Mouse (Mus musculus) cerebellum, adult 9-11 months (tissue): ENCODE results near the gene Cyp4f14.
"Not testable (repeated sequence)": the region's sequence is repeated elsewhere in the genome, so short reads cannot be mapped to it uniquely, and the experiment has no call there.

Source experiments
- DNase-seq: peaks from one replicate; pipeline ENCODE4 v3.0.0; 2022

Gene Cyp4f14

DNA sequence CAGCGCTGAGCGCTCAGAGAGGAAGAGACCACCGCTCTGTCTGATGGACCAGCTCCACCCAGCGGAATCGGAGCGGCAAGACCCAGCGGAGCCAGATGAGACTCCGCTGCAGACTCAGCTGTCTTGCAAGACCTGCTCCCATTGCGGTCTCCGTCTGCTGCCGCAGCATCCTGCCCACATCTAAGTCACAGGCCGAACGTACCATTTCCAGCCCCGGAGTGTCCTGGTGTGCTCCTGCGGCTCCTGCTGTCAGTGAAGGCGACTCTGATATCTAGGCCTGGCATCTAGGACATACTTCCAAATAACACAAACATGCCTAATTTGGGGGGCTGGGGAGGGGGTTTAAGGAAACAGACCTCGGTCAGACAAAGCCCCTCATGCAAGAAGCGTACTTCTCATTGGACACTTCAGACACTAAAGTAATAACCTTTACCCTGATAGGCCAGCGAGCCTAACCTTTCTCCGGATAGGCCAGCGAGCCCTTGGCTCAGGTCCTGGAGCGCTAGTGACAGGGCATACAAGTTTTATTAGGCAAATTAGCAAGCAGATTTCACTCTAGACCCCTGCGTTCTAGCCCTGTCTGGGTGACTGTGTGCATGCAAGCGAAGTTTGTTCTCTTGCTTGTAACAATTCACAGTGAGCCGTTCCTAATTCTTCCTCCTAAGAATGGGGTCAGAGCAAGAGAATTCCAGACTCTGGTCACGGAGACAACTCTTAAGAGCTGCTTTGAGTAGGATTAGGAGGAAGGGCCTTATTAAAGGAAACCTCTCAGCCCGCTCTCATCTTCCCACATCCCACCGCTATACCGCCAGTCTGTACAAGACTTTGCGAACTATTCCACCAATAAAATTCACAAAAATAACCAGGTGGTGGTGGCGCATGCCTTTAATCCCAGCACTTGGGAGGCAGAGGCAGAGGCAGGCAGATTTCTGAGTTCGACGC lies 25.6 kb downstream of the Cyp4f14 start, which contains the start of gene Zfp870:
Gene Zfp870 (minus strand): TSS at position 404 of the 942 bp plus-strand sequence.
- peak; percentile 87 for DNase-seq

GRCm38 (mm10) chr17:32890852-32891238 lies 26.3 kb downstream of the Cyp4f14 start:
- no peak for DNase-seq

DNA sequence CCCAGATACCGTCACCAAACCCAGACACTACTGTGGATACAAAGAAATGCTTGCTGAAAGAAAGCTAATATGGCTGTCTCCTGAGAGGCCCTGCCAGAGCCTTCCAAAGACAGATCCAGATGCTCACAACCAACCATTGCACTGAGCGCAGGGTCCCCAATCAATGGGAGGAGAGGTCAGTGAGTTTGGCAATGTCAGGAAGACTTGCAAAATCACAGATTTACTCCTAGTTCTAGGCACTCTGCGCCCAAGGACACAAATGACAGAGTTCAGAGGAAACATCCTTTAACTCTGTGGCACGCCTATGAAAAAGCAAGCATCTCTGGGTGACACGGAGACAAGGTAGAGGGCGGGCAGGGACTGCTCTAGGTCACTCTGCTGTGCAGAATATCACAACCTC lies 27.5 kb downstream of the Cyp4f14 start:
- no peak for DNase-seq

GRCm38 (mm10) chr17:32880320-32881218 lies 36.6 kb downstream of the Cyp4f14 start:
- no peak for DNase-seq

GRCm38 (mm10) chr17:32878773-32879172 lies 38.4 kb downstream of the Cyp4f14 start:
- DNase-seq = no peak

DNA sequence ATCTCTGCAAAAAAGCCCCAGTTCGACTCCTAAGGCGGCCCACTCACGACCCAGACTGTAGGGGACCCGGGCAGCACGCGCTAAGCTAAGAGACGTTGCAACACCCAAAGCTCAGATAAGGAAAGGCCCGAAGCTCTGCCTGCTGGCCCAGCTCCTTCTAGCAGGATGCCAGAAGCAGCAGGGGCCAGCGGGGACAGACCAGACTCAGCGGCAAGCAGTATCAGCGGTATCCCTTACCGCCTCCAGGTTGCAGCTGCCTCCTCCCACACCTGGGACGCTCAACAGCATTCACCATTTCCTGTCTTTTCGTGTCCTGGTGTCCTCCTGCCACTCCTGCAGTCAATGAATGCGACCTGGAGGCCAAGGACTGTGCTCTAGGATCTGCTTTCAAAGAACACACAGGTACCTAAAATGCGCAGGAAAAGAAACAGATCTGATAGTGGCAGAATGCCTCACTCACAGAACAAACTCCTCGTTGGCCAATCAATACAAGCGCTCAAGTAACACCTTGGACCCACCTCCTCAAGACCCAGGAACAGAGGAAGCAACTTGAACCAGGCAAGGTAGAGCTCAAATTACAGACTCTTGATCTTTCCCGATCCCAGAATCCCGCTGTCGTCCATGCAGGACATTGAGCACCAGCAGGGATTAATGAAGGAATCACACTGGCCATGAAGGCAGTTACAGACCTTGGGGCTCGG lies 39.5 kb downstream of the Cyp4f14 start:
- DNase-seq = no peak

DNA sequence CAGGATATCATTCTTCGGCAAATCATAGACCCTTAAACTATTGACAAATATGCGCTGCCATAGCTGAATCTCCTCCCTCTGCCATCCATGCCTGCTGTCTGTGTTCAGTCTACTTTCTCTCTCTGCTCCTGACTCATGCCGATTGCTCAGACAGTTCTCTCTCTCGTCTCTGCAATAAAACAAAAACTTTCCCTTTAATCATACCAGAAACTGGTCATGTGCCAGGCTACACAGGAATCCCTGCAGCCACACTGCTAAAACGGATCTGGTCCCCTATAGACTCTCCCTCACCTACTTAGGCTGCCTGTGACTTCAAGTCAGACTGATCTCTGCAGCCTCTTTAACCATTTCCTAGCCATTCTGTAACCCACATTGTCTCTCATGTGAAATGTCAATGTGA lies 44.4 kb downstream of the Cyp4f14 start:
- no peak for DNase-seq

GRCm38 (mm10) chr17:32872091-32872490 lies 45.1 kb downstream of the Cyp4f14 start:
- no peak for DNase-seq

- DNase-seq = no peak
Observed at GRCm38 (mm10) chr17:32871483-32871882, 45.7 kb downstream of the Cyp4f14 start.

DNA sequence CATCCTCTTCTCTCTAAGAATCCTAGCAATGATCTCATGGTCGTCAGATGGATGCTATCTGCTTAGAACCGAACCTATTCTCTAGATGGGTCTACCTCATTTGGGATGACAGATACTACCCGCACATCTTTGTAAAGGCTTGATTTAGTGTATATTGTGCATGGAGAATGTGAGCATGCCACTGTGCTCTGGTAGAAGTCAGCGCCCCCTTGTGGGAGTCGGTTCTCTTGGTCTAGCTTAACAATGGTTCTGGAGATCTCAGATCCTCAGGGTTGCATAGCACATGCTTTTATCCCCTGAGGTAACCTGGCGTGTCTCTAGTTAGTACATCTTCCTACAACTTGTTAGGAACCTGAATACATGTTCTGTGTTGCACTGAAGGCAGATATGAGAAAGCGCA lies 49.9 kb downstream of the Cyp4f14 start:
- DNase-seq = not testable (repeated sequence)

DNA sequence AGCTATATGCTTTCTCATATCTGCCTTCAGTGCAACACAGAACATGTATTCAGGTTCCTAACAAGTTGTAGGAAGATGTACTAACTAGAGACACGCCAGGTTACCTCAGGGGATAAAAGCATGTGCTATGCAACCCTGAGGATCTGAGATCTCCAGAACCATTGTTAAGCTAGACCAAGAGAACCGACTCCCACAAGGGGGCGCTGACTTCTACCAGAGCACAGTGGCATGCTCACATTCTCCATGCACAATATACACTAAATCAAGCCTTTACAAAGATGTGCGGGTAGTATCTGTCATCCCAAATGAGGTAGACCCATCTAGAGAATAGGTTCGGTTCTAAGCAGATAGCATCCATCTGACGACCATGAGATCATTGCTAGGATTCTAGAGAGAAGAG lies 60.4 kb downstream of the Cyp4f14 start:
- DNase-seq = not testable (repeated sequence)
